Mouse (Mus musculus) spleen, postnatal 36 days (tissue): ENCODE data around the gene Ccdc60.
"Not testable (repeated sequence)": the region's sequence is repeated elsewhere in the genome, so short reads cannot be mapped to it uniquely, and the experiment has no call there.

ENCODE experiments used
- DNase-seq, 2 experiments: peaks; one replicate each; pipeline ENCODE4 v3.0.0; 2022; ENCODE audit warnings: low spot score in 2 of 2, mixed read lengths in 1 of 2

Ccdc60 gene

DNA sequence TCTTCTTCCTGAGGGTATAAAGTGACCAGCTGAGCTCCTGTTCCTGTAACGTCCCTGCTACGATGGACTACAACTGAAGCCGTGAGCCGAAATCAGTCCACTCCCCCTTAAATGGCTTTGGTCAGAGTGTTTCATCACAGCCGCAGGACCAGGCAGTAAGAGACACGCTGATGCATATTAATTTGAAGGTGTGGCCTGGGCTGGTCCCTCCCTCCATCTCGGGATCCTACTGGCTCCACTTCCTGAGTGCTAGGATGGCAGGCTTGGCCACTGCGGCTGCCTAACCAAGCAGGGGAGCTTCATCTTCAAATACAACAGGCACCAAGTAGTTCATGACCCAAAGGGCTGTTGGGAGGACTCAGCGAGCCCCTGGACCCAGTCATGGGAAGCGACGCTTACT is 94.3 kb downstream of the Ccdc60 start:
- no peak for DNase-seq

DNA sequence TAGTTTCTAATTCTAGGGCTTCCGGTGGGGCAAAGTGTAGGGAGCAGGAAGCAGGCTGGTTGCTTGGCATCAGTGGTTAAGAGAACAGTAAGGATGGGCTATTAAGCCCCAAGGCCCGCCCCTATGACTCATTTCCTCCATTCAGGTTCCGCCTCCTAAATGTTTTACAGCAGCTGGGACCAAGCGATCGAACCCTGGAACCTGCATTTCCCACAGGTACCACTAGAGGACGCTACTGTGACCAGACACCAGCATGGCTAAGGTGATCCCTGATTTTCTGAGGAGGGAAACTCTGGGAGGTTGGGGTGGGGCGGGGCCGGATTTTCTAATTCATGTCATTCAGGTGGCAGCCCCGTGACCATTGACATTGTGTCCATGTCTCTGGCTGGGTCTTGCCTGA is 96.1 kb downstream of the Ccdc60 start:
- DNase-seq, result no peak

DNA sequence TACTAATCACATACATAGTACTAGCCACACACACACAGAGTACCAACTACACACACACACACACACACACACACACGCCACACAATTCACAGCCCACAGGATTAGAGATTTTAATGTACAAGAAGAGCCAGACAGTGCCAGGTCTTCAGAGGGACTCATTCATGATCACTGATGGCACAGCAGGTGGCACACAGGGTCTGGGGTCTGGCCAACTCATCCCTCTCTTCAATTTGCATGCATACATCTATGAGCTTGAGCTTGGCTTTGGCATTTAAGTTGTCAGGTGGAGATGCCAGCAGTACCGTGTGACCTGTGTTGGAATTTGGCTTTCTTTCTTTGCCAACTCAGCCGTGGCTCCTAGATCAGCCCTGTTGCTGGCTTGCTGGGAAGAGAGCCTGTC is 97.2 kb downstream of the Ccdc60 start:
- DNase-seq, result no peak

DNA sequence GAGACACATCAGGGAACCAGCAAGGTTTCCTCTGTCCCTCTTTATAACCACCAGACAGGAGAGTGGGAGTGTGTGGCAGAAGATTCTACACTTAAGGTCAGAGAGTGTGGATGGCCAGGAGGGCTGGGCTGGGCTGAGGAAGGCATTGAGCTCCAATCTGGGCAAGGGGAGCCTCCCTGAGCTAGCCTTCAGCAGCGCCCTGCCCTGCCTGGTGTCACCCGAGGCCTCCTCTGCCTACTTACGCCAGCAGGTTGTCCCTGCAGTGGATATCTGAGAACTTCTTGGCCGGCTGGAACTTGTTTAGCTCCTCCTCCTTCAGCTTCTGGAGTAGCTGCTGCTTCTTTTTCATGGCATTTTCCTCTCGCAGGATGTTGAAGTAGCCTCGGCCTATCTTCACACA is 99.0 kb downstream of the Ccdc60 start:
- DNase-seq, result no peak

DNA sequence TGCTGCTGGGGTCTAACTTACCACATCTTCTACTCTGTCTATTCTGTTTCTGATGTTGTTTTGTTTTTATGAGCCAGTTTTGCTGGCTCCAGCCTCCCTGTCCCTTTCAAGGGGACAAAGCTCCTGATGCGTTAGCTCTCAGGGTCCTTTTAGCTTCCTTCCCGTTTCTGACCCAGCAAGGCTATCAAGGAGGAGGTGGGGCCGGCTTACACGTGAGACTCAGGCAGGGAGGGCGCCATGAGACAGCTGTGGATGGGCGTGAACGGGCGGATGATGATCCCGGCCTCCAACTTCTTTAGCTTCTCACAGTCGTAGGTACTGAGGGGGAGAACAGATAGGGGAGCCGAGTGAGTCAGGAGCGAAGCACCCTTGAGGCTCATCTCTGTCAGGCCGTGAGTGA is 108.2 kb downstream of the Ccdc60 start:
- no peak for DNase-seq

DNA sequence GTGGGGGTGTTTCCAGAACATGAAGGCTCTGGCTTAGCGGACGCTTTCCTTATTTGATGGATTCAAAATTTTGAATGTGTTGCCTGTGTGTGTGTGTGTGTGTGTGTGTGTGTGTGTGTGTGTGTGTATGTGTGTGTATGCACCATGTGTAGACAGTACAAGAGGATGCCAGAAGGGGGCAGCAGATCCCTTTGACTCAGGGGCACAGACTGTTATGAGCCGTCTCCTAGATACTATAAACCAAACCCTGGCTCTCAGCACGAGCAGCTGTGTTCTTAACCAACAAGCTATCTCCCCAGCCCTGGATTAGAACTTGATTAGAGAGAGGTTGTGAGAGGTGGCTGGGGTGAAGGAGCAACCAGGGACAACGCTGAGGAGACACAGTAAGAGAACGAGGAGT is 117.1 kb downstream of the Ccdc60 start:
- DNase-seq, result no peak

DNA sequence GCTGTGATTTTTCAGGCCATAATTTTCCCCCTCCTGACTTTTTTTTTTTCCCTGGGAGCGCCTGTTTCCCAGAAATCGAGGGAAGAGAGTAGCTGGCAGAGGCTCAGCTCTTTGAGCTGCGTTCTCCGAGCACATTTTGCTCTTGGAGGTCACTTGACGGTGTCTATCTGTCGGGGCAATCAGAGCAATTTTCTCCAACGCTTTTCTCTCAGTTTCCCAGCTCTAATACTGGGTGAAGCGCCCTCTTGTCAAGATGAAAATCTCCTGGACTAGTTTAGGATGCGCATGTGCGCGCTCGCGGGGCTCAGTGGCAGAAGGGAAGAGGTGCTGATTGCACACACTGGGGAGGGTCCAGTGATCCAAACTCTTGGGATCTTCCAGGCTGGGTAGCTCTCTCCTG is 121.8 kb downstream of the Ccdc60 start:
- DNase-seq, result no peak

DNA sequence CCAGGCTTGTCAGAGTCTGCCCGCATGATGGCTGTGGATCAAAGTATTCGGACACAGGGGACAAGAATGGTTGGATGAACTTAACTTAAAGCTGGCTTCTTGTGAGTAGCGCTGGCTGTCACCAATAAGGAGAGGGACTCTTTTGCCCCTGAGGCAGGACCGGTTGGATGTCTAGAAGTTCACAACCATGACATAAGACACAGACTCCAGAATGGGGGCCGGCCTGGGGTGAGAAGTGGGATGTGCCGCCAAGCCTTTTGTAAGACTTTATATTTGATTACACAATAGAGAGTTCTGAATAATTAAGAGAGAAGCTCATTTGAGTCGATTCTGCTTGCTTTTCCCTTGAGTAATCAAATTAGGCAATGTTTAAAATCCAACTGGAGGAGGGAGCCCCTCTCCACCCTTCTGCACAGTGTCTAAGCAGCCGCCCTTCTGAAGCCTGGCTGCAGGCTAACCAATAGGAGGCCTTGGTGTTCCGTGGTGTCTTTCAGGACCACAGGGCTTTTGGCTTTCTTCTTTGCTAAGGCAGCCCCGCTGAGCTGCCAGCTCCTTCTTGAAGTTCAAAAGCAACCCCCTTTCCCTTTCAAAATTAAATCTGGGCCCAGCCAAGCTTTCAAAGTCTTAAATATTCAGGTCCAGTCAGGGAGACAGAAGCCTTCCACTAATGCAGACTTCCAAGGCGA is 123.4 kb downstream of the Ccdc60 start:
- no peak for DNase-seq

DNA sequence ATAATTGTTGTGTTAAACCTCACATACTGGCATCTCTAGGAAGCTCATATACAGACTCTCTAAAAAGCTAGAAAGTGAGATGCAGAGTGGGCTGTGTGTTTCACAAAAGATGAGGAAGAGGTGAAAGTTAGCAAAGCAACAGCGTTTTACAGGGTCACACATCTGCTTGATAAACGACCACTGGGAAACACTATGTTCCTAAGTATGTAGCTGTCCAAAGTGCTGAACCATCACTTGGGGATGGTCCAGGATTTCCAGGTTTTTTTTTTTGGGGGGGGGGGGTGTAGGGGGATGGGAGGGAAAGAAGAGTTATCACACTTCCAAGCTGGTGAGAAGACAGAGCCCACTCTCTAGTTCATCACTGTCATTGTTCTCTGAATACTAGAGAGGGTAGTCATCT is 134.0 kb downstream of the Ccdc60 start:
- DNase-seq, result no peak

DNA sequence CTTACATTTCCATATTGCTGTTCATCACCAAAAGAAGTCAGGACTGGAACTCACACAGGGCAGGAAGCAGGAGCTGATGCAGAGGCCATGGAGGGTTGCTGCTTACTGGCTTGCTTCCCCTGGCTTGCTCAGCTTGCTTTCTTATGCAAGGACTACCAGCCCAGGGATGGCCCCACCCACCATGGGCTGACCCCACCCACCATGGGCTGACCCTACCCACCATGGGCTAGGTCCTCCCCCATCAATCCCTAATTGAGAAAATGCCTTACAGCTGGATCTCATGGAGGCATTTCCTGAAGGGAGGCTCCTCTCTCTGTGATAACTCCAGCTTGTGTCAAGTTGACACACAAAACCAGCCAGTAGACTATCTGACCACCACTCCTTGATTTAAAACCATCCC is 142.3 kb downstream of the Ccdc60 start:
- not testable (repeated sequence) for DNase-seq

DNA sequence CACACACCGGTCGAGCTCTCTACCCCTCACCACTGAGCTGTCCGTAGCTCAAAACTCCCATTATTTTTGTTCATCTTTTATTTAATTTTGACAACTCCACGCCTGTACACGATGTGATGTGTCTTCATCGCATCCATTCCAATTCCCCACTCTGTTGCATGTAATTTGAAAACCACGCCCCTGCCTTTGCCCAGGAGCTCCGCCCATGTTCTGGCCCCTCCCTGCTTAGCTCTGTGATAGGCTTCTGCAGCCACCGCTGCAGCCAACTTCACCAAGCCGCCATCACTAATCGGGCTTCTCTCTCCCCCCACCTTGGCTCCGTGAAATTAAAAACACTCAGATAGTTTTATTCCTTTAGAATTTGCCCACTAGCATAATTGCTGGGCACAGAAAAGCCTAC is 144.1 kb downstream of the Ccdc60 start:
- DNase-seq, result no peak

DNA sequence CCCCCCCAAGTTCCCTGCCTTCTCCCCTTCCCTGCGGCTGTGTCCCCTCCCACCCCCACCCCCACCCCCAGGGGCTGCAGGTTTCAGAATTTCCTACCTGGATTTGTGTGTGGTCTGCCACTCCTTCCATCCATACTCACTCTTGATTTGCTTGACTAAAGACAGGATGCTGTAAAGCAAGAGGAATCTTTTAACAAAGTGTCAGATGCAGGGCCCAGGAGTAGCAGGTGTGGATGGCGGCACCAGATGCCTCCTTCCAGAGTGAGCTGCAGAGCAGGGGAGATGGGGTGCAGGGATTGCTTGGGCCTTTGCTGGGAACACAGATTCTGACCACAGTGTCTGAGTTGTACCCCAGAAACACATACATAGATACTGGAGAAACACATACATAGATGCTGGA is 148.1 kb downstream of the Ccdc60 start:
- no peak for DNase-seq

DNA sequence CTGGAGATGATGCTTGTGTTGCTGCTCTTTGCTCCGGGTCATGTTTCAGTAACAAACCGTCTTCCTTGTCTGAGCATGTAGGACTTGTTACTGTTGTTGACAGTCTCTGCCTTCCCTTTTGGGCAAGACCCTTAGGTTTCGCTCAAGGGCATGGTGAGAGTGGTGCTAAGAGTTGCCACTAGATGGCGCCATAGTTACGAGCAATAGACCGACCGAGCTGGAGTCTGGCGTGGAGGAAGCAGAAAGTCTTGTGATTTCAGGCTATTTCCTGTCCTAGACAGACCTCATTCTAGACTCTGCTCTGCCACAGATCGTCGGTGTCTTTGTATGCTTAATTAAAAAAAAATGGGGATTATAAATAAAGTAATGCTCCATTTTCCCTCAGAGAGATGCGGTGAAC is 165.4 kb downstream of the Ccdc60 start:
- peak; percentile 17 to 26 for DNase-seq

DNA sequence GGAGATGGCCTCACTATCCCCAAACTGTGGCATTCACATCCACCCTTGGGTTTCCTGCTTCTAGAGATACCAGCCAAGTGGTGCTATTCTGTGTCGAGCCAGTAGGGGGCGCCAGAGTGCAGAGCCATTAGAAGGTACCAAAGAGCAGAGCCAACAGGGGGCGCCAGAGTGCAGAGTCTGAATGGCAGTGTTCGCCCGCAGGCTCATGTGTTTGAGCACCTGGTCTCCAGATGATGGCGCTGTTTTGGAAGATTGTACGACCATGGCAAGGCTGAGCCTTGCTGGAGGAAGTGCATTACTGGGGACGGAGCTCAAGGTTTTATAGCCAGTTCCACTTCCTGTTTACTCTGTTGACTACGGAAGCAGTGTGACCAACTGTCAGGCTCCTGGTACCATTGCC is 172.2 kb downstream of the Ccdc60 start:
- no peak for DNase-seq

DNA sequence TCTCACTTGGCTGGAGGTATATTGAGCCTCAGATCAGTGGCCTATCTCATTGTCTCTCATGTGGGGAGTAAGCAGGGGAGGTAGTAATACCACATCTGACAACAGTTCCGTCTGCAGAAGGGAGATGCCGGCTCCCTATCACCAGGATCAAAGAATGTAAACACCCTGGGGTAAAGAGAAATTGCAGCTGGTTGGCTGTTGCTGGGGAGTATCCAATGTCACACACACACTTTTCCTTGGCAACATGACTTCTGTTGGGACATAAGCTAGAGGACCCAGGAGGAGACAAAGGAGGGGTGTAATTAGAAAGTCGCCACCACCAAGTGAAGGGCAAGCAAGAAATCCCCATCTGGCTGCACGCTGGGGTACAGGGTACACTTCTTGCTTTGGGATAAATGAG is 172.7 kb downstream of the Ccdc60 start:
- DNase-seq, result no peak

DNA sequence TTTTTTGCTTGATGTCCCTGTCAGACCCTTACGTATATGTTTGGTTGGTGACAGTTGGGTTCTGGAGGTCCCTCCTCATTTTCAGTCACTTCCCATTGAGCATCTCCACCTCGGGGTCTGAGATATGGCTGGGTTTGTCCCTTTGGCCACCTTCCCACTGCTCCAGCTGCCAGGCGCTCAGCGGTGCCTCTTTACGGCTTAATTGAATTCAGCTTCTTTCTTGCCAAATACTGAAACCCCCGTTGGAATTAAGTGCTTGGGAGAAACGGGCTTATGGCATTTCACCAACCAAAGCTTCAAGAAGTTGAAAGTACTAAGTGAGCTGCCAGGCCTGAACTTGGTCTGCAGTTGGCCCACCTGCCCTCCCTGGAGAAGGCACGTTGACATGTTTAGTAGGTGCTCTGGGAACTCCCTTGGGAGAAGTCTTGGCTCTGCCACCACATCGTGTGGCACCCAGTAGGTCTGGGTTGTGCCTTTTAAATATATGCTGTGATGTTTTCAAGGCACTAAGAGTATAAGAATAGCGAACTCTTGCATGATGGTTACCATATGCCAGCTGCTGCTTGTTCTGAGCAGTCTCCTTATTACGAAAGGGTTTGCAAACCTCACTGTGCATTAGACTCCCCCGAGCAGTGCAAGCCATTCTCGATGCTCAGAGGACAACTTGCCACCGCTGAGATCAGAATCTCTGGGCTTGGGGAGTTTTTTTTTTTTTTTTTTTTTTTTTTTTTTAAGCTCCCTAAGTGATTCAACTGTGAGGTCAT is 173.5 kb downstream of the Ccdc60 start:
- no peak for DNase-seq

DNA sequence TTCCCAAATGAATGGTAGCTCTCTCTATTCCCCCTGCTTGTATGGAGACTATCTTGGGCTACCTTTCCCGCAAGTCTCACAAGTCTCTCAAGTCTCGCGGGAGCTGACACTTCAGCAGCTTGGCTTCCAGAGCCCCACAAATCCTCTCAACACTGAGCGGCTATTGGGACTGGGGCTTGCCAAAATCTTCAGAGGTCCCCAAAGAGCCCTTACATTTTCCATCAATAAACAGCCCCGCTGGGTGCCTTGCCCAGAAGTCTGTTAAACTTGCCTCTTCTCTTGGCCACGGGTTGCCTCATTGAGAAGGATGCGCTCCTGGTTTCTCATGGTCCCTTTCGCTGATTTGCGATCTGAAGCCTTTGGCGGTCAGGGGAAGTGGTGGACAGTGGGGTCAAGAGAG is 180.1 kb downstream of the Ccdc60 start:
- DNase-seq, result no peak

DNA sequence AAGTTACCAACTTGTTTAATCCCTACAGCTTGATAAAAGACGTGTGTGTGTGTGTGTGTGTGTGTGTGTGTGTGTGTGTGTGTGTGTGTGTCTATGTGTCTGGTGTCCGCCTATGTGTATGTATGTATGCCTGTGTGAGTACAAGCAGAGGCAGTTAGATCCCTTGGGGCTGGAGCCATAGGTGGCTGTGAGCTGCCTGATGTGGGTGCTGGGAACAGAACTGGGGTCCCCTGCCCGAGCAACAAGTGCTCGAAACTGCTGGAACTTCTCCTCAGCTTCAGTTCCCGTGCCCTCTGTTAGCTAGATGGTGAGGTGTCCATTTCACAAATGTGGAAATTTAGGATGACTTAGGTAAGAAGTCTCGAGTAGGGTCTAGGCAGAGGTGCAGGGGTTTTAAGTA is 204.6 kb downstream of the Ccdc60 start:
- no peak for DNase-seq

DNA sequence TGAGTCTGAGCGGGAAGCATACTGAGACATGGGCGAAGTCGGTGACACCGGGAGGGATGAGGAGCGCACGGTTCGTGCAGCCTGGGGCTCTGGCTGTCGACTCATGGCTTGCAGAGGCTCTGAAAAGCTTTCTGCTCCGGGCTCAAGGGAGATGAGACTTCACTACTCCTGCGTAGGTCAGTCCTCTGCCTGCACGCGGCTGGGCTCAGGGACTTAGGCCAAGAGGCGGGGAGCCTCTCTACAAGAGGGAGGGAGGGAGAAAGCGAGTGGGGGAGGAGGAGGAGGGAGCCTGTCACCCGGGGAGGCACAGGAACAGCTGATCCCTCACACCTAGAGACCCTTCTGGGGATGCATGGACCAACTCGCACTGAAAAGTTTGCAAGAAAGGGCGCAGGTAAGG is 205.7 kb downstream of the Ccdc60 start, which contains the start of gene Tmem233:
Tmem233 (minus strand) TSS at position 164 of the 400 bp plus-strand sequence.
- no peak for DNase-seq

DNA sequence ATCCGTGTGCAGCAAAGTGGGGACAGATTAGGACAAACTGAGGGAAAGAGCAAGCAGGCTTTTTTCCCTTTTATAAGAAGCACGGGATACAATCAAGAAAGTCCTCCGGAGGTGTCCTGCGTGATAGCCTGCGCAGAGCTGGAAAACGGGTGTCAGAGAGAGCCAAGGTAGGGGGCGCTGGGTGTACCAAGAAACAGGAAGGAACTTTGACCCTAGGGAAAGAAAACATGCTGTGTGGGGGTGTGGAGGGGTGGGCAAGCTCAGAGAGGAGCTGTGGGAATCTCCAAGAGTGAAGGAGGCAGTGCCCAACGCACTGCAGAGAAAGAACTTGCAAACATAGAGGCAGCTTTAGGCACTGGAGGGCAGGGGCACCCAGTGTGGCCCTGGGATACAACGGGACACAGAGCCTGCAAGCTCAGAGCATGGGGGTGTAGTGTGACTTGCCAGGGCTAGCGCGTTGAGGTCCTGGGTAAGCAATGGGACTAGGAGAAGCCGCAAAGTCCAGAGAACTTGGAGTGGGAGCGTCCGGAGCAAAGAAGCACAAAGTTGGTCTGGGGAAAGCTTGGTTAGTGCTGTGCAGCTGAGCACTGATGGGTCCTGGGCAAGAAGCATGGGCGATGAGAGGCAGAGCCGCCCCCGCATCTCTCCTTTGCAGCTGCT is 206.4 kb downstream of the Ccdc60 start:
- DNase-seq, result no peak

DNA sequence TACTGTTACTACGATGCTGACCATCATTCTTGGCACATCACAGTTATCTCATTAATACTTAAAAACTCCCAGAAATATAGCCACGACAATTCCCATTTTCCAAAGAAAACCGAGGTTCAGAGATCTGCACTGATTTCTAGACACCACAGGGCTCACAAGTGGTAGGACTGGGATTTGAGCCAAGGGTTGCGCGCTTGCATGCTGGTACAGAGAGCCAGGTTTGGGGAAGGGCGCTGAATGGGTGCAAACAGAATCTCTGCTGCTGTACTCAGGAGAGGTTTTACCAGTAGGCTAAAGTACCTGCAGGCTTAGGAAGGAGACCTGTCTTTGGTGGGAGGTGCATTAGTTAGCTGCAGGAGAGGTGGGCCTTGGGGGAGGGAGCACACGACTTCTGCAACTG is 207.2 kb downstream of the Ccdc60 start:
- no peak for DNase-seq

DNA sequence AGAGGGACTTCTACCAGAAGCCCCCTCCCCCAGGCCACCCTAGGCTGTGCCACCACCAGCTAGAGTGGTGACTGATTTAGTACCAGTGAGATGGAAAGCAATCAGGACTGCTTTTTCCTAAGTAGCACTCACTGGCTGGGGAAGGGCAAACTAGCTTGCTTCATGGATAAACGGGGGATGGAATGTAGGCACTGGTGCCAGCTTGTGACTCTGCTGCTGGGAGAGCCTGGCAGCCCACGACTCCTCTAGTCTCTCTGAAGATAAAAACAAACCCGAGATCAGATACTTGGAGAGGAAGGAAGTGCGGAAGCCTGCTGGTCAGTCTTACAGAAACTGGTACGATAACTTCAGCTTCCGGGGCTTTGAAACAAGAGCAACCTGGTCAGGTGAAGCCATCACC is 208.0 kb downstream of the Ccdc60 start:
- DNase-seq, result no peak
